Mouse (Mus musculus): Measurements from ENCODE around the gene Midn. TPM values are rescaled to one million over a fixed set of nuclear protein-coding genes. Genes with fewer than 3 reads are reported as not detected.
A peak's percentile ranks its signal among the peaks of the same experiment; 100 is the strongest.

Gene Midn
- polyA plus RNA-seq, 1 experiment from 2014 or later: 67.1 TPM

GRCm38 (mm10) chr10:80107678-80108077, 40.4 kb upstream of the Midn start:
- ATAC-seq (ENCODE audit: low FRiP score): no peak
- DNase-seq (ENCODE audit: low spot score): no peak
- 65% methylated on average over 6 of the region's 6 CpGs for WGBS
- H3K9ac ChIP-seq (ENCODE audit: low read depth, low read length): no peak overlapping the region
- H3K4me2 ChIP-seq (replicated peaks; ENCODE audit: low read depth, low read length): no peak overlapping the region; the same call in 1 of the 2 replicates
- 0 out of 2 replicates have a peak overlapping the region, but pooled peaks have one; percentile 17 for H3K27ac ChIP-seq (ENCODE audit: low read depth, low read length)
- H3K4me3 ChIP-seq (ENCODE audit: low read depth, low read length): no peak overlapping the region
- no peaks in the 10 kb centered on the region for H3K4me1 ChIP-seq (replicated peaks; ENCODE audit: control insufficient read depth, insufficient read depth, low read length)
- no peaks in the 10 kb centered on the region for H3K27me3 ChIP-seq (ENCODE audit: control insufficient read depth, insufficient read depth, low read length)
- H3K9me3 ChIP-seq (ENCODE audit: control insufficient read depth, low read length): no peaks in the 10 kb centered on the region
- H3K36me3 ChIP-seq (ENCODE audit: control insufficient read depth, insufficient read depth, low read length): no peaks in the 10 kb centered on the region

- Histone ChIP-seq H3K9me3 (ENCODE audit: control insufficient read depth, low read length) (no peaks in the 10 kb centered on the region), H3K4me1 (replicated peaks; ENCODE audit: control insufficient read depth, insufficient read depth, low read length) (peaks cover 16% of the 10 kb centered on the region), H3K27ac (ENCODE audit: low read depth, low read length) (peak overlapping the region; percentile 47; the same call in 1 of the 2 replicates), H3K36me3 (ENCODE audit: control insufficient read depth, insufficient read depth, low read length) (no peaks in the 10 kb centered on the region), H3K4me3 (ENCODE audit: low read depth, low read length) (peak overlapping the region; percentile 94), H3K27me3 (ENCODE audit: control insufficient read depth, insufficient read depth, low read length) (no peaks in the 10 kb centered on the region), H3K9ac (ENCODE audit: low read depth, low read length) (peak overlapping the region; percentile 45), H3K4me2 (replicated peaks; ENCODE audit: low read depth, low read length) (peak overlapping the region; percentile 58)
- DNase-seq (ENCODE audit: low spot score): peak; percentile 95
- 2% methylated on average over 27 of the region's 27 CpGs for WGBS
- peak; percentile 44 for ATAC-seq (ENCODE audit: low FRiP score)
Observed at GRCm38 (mm10) chr10:80114341-80115284, 33.5 kb upstream of the Midn start.

- DNase-seq (ENCODE audit: low spot score): peak; percentile 99
- Histone ChIP-seq H3K9me3 (ENCODE audit: control insufficient read depth, low read length) (no peaks in the 10 kb centered on the region), H3K27me3 (ENCODE audit: control insufficient read depth, insufficient read depth, low read length) (no peaks in the 10 kb centered on the region), H3K4me1 (replicated peaks; ENCODE audit: control insufficient read depth, insufficient read depth, low read length) (peaks cover 16% of the 10 kb centered on the region), H3K27ac (ENCODE audit: low read depth, low read length) (peak within 1 kb of the TSS; percentile 65), H3K4me3 (ENCODE audit: low read depth, low read length) (peak within 1 kb of the TSS; percentile 94), H3K4me2 (replicated peaks; ENCODE audit: low read depth, low read length) (peak within 1 kb of the TSS; percentile 58), H3K36me3 (ENCODE audit: control insufficient read depth, insufficient read depth, low read length) (no peaks in the 10 kb centered on the region), H3K9ac (ENCODE audit: low read depth, low read length) (peak within 1 kb of the TSS; percentile 84)
- WGBS: under 1% methylated on average over 66 of the region's 70 CpGs
- peak; percentile 99 for ATAC-seq (ENCODE audit: low FRiP score)
Observed at GRCm38 (mm10) chr10:80115290-80115943, 32.7 kb upstream of the Midn start, which contains the start of gene Stk11. Gene Stk11 (plus strand): TSS chr10:80115803.

- Histone ChIP-seq H3K4me3 (ENCODE audit: low read depth, low read length) (peak overlapping the region; percentile 94), H3K27ac (ENCODE audit: low read depth, low read length) (peak overlapping the region; percentile 65; the same call in 1 of the 2 replicates), H3K36me3 (ENCODE audit: control insufficient read depth, insufficient read depth, low read length) (no peaks in the 10 kb centered on the region), H3K9ac (ENCODE audit: low read depth, low read length) (peak overlapping the region; percentile 84), H3K9me3 (ENCODE audit: control insufficient read depth, low read length) (no peaks in the 10 kb centered on the region), H3K4me1 (replicated peaks; ENCODE audit: control insufficient read depth, insufficient read depth, low read length) (peaks cover 16% of the 10 kb centered on the region), H3K4me2 (replicated peaks; ENCODE audit: low read depth, low read length) (peak overlapping the region; percentile 58), H3K27me3 (ENCODE audit: control insufficient read depth, insufficient read depth, low read length) (no peaks in the 10 kb centered on the region)
- ATAC-seq (ENCODE audit: low FRiP score): no peak
- WGBS: 1% methylated on average over 50 of the region's 63 CpGs
- no peak for DNase-seq (ENCODE audit: low spot score)
Observed at GRCm38 (mm10) chr10:80115944-80116335, 32.1 kb upstream of the Midn start.

GRCm38 (mm10) chr10:80116563-80116926, 31.5 kb upstream of the Midn start:
- Histone ChIP-seq H3K36me3 (ENCODE audit: control insufficient read depth, insufficient read depth, low read length) (no peaks in the 10 kb centered on the region), H3K27ac (ENCODE audit: low read depth, low read length) (no peak overlapping the region), H3K4me3 (ENCODE audit: low read depth, low read length) (peak overlapping the region; percentile 94), H3K27me3 (ENCODE audit: control insufficient read depth, insufficient read depth, low read length) (no peaks in the 10 kb centered on the region), H3K4me2 (replicated peaks; ENCODE audit: low read depth, low read length) (peak overlapping the region; percentile 58), H3K9me3 (ENCODE audit: control insufficient read depth, low read length) (no peaks in the 10 kb centered on the region), H3K9ac (ENCODE audit: low read depth, low read length) (peak overlapping the region; percentile 84), H3K4me1 (replicated peaks; ENCODE audit: control insufficient read depth, insufficient read depth, low read length) (peaks cover 16% of the 10 kb centered on the region)
- WGBS: under 1% methylated on average over 27 of the region's 27 CpGs
- ATAC-seq (ENCODE audit: low FRiP score) (no peak), DNase-seq (ENCODE audit: low spot score) (peak; percentile 58)

- DNase-seq (ENCODE audit: low spot score): no peak
- H3K9ac ChIP-seq (ENCODE audit: low read depth, low read length): peak overlapping the region; percentile 84
- no peaks in the 10 kb centered on the region for H3K36me3 ChIP-seq (ENCODE audit: control insufficient read depth, insufficient read depth, low read length)
- 5% methylated on average over 30 of the region's 30 CpGs for WGBS
- H3K4me1 ChIP-seq (replicated peaks; ENCODE audit: control insufficient read depth, insufficient read depth, low read length): peaks cover 16% of the 10 kb centered on the region
- no peaks in the 10 kb centered on the region for H3K9me3 ChIP-seq (ENCODE audit: control insufficient read depth, low read length)
- ATAC-seq (ENCODE audit: low FRiP score): no peak
- H3K4me3 ChIP-seq (ENCODE audit: low read depth, low read length): peak overlapping the region; percentile 94
- H3K27me3 ChIP-seq (ENCODE audit: control insufficient read depth, insufficient read depth, low read length): no peaks in the 10 kb centered on the region
- H3K4me2 ChIP-seq (replicated peaks; ENCODE audit: low read depth, low read length): peak overlapping the region; percentile 58
- no peak overlapping the region for H3K27ac ChIP-seq (ENCODE audit: low read depth, low read length)
Observed at GRCm38 (mm10) chr10:80116927-80117691, 31.0 kb upstream of the Midn start.

- peak overlapping the region; percentile 58 for H3K4me2 ChIP-seq (replicated peaks; ENCODE audit: low read depth, low read length)
- H3K36me3 ChIP-seq (ENCODE audit: control insufficient read depth, insufficient read depth, low read length): no peaks in the 10 kb centered on the region
- H3K4me1 ChIP-seq (replicated peaks; ENCODE audit: control insufficient read depth, insufficient read depth, low read length): peaks cover 16% of the 10 kb centered on the region
- peak overlapping the region; percentile 84; the same call in 1 of the 2 replicates for H3K9ac ChIP-seq (ENCODE audit: low read depth, low read length)
- DNase-seq (ENCODE audit: low spot score): no peak
- H3K27me3 ChIP-seq (ENCODE audit: control insufficient read depth, insufficient read depth, low read length): no peaks in the 10 kb centered on the region
- no peaks in the 10 kb centered on the region for H3K9me3 ChIP-seq (ENCODE audit: control insufficient read depth, low read length)
- no peak overlapping the region for H3K27ac ChIP-seq (ENCODE audit: low read depth, low read length)
- 64% methylated on average over 1 of the region's 1 CpGs for WGBS
- H3K4me3 ChIP-seq (ENCODE audit: low read depth, low read length): peak overlapping the region; percentile 94
- ATAC-seq (ENCODE audit: low FRiP score): no peak
Observed at GRCm38 (mm10) chr10:80117736-80118135, 30.3 kb upstream of the Midn start.

GRCm38 (mm10) chr10:80118552-80118951, 29.5 kb upstream of the Midn start:
- Histone ChIP-seq H3K9me3 (ENCODE audit: control insufficient read depth, low read length) (no peaks in the 10 kb centered on the region), H3K4me1 (replicated peaks; ENCODE audit: control insufficient read depth, insufficient read depth, low read length) (peaks cover 16% of the 10 kb centered on the region), H3K9ac (ENCODE audit: low read depth, low read length) (no peak overlapping the region), H3K4me3 (ENCODE audit: low read depth, low read length) (peak overlapping the region; percentile 94; the same call in 1 of the 2 replicates), H3K27me3 (ENCODE audit: control insufficient read depth, insufficient read depth, low read length) (no peaks in the 10 kb centered on the region), H3K27ac (ENCODE audit: low read depth, low read length) (peak overlapping the region; percentile 24; the same call in 1 of the 2 replicates), H3K36me3 (ENCODE audit: control insufficient read depth, insufficient read depth, low read length) (no peaks in the 10 kb centered on the region), H3K4me2 (replicated peaks; ENCODE audit: low read depth, low read length) (peak overlapping the region; percentile 11; the same call in 1 of the 2 replicates)
- ATAC-seq (ENCODE audit: low FRiP score) (no peak), DNase-seq (ENCODE audit: low spot score) (no peak)
- 62% methylated on average over 6 of the region's 6 CpGs for WGBS
